Mouse (Mus musculus) thymus, adult 2 months (tissue): ENCODE results near the gene Myh7. TPM values are rescaled to one million over a fixed set of nuclear protein-coding genes. Genes with fewer than 3 reads are reported as not detected.
"Not testable (repeated sequence)": the region's sequence is repeated elsewhere in the genome, so short reads cannot be mapped to it uniquely, and the experiment has no call there.

Experiments
- DNase-seq: peaks from one replicate; pipeline ENCODE4 v3.0.0; 2021
- H3K27ac ChIP-seq: fragments of 200-500 bp; 2 replicates; pipeline ENCODE4 v1.5.1; 2012; ENCODE audit warnings: low read length, control low read depth; ENCODE audit not compliant: control insufficient read depth, insufficient read depth
- H3K27me3 ChIP-seq: fragments of 200-500 bp; 2 replicates; pipeline ENCODE4 v1.6.1; 2012; ENCODE audit warnings: mild to moderate bottlenecking, low read length, moderate library complexity, mixed read lengths; ENCODE audit not compliant: control insufficient read depth, insufficient read depth
- H3K36me3 ChIP-seq: fragments of 200-500 bp; 2 replicates; pipeline ENCODE4 v1.6.1; 2012; ENCODE audit warnings: mild to moderate bottlenecking, low read length, moderate library complexity; ENCODE audit not compliant: control insufficient read depth, insufficient read depth
- H3K4me1 ChIP-seq: fragments of 200-500 bp; replicated peaks from 2 replicates; pipeline ENCODE4 v1.6.1; 2012; ENCODE audit warnings: low read length; ENCODE audit not compliant: control insufficient read depth, insufficient read depth
- H3K4me3 ChIP-seq: fragments of 200-500 bp; 2 replicates; pipeline ENCODE4 v1.5.1; 2012; ENCODE audit warnings: mild to moderate bottlenecking, low read length, control low read depth, moderate library complexity; ENCODE audit not compliant: control insufficient read depth, insufficient read depth
- CTCF ChIP-seq: fragments of 200-500 bp; IDR thresholded peaks from 2 replicates; pipeline ENCODE4 v1.5.1; 2012; ENCODE audit warnings: mild to moderate bottlenecking, control low read depth, low read length, moderate library complexity, borderline replicate concordance; ENCODE audit not compliant: control insufficient read depth, poor library complexity, insufficient read depth; ENCODE audit errors: extremely low read depth
- POLR2A ChIP-seq: fragments of 200-500 bp; IDR thresholded peaks from 2 replicates; pipeline ENCODE4 v1.6.1; 2012; ENCODE audit warnings: mild to moderate bottlenecking, low read length, control low read depth, moderate library complexity; ENCODE audit not compliant: control insufficient read depth, poor library complexity, insufficient read depth; ENCODE audit errors: extremely low read depth
- whole genome bisulfite sequencing: fragments of 180-500 bp; shearing (Covaris S2); methylation state at CpG from one replicate; pipeline ENCODE4 v1.1.7; 2018; 5-methylcytosine and 5-hydroxymethylcytosine counted together
- polyA plus RNA-seq: library from polyadenylated mRNA; depleted of rRNA; stranded (reverse); fragments of >200 nt; gene quantifications from 2 replicates; pipeline ENCODE4 v1.2.3, GENCODE M21; 2012

Gene Myh7
- polyA plus RNA-seq, 1 experiment, result 0.96 TPM

DNA sequence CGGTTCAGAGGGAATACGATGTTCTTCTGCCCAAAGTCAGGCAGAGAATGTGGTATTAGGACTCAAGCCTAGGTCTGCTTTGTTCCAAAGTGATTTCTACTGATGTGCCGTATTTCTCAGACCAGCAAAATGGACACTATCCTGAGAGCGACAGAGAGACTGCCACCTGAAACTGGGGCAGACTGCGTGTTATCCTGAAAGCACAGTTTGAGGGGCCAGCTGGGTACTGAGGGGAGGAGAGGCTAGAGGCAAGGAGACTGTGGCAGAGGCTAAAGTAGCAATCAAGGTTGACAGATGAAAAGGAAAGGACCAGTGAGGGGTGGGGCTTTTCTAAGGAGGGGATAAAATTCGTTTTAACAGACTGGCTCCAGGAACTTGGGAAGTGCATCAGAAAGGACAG, 6.4 kb upstream of the Myh7 start:
- Histone ChIP-seq H3K4me3 (no peak overlapping the region), H3K27ac (no peak overlapping the region), H3K4me1 (no peaks in the 10 kb centered on the region; the same call in 1 of the 2 replicates), H3K36me3 (no peaks in the 10 kb centered on the region), H3K27me3 (no peaks in the 10 kb centered on the region)
- WGBS, result 91% methylated on average over 6 of the region's 6 CpGs
- TF ChIP-seq CTCF (no peak), POLR2A (no peak)
- no peak for DNase-seq

DNA sequence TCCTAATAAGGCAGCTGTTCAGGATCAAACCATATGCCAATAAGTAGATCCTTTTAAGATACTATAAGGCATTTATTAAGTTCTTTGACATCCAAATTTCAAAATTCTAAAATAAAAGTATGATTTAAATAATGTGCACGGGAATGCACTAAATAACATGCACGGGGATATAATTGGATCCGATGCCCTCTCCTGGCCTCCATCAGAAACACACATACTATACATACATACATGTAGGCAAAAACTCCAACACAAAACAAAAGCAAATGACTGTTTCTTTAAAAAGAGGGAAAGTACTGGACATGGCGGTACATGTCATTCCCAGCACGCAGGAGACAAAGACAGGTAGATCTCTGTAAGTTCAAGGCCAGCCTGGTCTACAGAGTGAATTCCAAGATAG, 5.4 kb upstream of the Myh7 start:
- not testable (repeated sequence) for H3K36me3 ChIP-seq, H3K4me3 ChIP-seq, H3K27me3 ChIP-seq, H3K27ac ChIP-seq, DNase-seq, H3K4me1 ChIP-seq
- WGBS, result 89% methylated on average over 5 of the region's 5 CpGs

- TF ChIP-seq POLR2A, result no peak
- TF ChIP-seq CTCF, result no peak
- no peak overlapping the region for H3K27ac ChIP-seq
- no peaks in the 10 kb centered on the region for H3K27me3 ChIP-seq
- no peaks in the 10 kb centered on the region; the same call in 1 of the 2 replicates for H3K4me1 ChIP-seq
- no peak for DNase-seq
- no peaks in the 10 kb centered on the region for H3K36me3 ChIP-seq
- H3K4me3 ChIP-seq, result no peak overlapping the region
Observed at GRCm38 (mm10) chr14:54998680-54999079, 4.3 kb upstream of the Myh7 start.

DNA sequence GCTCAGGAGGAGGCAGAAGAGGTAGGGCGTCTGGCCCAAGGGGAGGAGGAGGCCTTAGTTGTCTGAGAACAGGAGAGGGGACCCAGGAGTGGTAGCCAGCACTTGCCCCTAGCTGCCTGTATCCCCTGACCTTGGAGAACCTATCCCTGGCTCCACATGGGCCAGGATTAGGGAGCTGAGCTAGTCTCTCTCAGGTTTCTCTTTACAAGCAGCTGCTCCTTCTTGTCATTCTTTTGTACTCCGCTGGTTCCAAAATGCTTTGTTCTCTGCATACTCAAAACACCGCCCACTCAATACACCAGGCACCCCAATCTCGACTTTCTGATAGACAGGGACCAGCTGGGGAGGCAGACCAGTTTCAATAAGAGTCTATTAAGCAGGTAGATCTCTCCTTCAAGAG, 2.9 kb upstream of the Myh7 start:
- no peak overlapping the region for H3K4me3 ChIP-seq
- 76% methylated on average over 4 of the region's 4 CpGs for WGBS
- H3K27ac ChIP-seq, result no peak overlapping the region
- H3K27me3 ChIP-seq, result no peaks in the 10 kb centered on the region
- no peaks in the 10 kb centered on the region for H3K36me3 ChIP-seq
- TF ChIP-seq POLR2A, result no peak
- TF ChIP-seq CTCF, result no peak
- DNase-seq, result no peak
- no peaks in the 10 kb centered on the region for H3K4me1 ChIP-seq

DNA sequence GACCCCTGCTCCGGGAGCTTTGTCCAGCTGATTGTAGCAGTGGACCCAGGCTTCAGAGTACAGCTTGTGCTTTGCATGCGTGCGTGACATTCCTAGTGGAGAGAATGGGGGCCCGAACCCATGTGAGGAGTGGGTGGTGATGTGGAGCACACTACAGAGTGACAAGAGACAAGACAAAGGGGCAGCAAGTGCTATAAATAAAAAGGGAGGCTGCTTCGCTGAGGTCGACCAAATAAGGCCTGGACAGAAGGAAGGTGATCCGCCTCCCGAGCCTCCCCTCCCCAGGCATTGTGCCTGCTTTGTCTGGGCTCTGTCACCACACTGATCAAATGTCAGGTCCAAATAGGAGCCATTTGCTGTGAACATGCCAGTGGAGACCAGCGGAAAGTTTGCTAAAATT, 2.4 kb upstream of the Myh7 start:
- 89% methylated on average over 9 of the region's 9 CpGs for WGBS

GRCm38 (mm10) chr14:54995457-54996138, 1.2 kb upstream of the Myh7 start:
- Histone ChIP-seq H3K27ac (no peak overlapping the region), H3K4me1 (no peaks in the 10 kb centered on the region)
- DNase-seq, result no peak

More for the DNA sequence above, 2.4 kb upstream of the Myh7 start:
- no peaks in the 10 kb centered on the region for H3K27me3 ChIP-seq
- H3K4me3 ChIP-seq, result no peak overlapping the region
- no peak overlapping the region for H3K27ac ChIP-seq
- no peaks in the 10 kb centered on the region for H3K4me1 ChIP-seq
- no peaks in the 10 kb centered on the region for H3K36me3 ChIP-seq
- TF ChIP-seq CTCF, result no peak
- TF ChIP-seq POLR2A, result no peak
- DNase-seq, result no peak

DNA sequence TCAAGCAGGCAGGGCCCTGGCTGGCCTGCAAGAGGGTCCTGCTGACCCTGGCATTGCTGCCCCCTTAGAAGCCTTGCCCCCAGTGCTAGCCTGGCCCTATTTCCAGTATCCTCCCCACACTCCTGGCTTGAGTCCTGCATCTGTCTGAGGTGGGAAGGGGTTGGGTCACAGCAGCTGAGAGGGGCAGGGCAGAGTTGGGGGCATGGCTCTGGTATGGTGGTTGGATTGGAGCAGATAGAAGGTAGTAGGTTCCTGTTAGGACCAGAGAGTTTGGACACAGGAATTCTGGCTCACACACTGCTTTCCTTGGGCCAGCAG, 402 bp upstream of the Myh7 start:
- no peak for TF ChIP-seq POLR2A
- TF ChIP-seq CTCF, result no peak
- H3K4me3 ChIP-seq, result no peak overlapping the region
- H3K36me3 ChIP-seq, result no peaks in the 10 kb centered on the region
- no peaks in the 10 kb centered on the region for H3K27me3 ChIP-seq
- no peak overlapping the region for H3K27ac ChIP-seq
- no peak for DNase-seq
- H3K4me1 ChIP-seq, result no peaks in the 10 kb centered on the region

More at GRCm38 (mm10) chr14:54995457-54996138, 1.2 kb upstream of the Myh7 start:
- TF ChIP-seq POLR2A (no peak), CTCF (no peak)
- H3K27me3 ChIP-seq, result no peaks in the 10 kb centered on the region
- no peaks in the 10 kb centered on the region for H3K36me3 ChIP-seq
- no peak overlapping the region for H3K4me3 ChIP-seq
- WGBS, result 81% methylated on average over 14 of the region's 14 CpGs
